Mouse (Mus musculus): ENCODE data around the gene C7. TPM values are rescaled to one million over a fixed set of nuclear protein-coding genes. Genes with fewer than 3 reads are reported as not detected.
A peak's percentile ranks its signal among the peaks of the same experiment; 100 is the strongest.

Gene C7
- polyA plus RNA-seq, 1 experiment from 2014 or later, result 0.06 TPM

DNA sequence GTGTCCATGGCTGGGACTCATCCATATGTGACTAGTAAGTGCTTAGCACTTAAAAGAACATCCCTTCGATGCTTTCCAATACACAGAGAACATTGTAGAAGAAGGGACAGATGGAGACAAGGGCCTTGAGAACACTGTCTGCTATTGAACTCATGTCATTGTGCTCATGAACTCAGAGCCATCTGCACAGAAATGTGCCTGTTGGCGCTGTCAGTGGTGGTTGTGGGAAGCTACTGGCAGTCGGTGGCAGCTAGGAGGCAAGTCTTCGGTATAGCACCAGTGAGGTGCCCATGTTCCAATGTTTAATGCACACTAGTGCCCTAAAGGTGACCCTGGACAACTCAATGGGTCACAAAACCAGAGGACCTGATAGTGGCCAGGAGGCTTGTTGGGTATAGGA, 38.8 kb upstream of the C7 start:
- TF ChIP-seq CTCF (IDR thresholded peaks at IDR 0.05; ENCODE audit: low read depth) (no peak), EP300 (optimal IDR thresholded peaks at IDR 0.05) (no peak)

DNA sequence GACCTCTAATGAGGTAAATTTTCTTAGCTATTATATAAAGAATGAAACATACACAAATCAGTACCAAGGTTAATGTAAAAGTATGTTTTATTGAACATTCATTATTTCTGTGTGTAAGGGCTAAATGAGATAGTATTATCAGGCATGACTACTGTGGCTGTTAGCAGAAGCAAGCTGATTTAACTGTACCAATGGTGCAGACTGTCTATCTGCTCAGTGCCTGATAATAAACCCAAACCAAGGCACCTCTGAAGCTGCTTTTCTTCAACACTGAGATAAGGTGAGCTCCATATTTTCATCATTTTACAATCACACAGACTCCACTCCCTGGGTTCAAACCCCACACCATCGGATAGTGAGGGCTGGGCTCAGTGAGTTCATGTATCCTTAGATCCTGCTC, 33.8 kb upstream of the C7 start:
- TF ChIP-seq CTCF (IDR thresholded peaks at IDR 0.05; ENCODE audit: low read depth), result no peak
- TF ChIP-seq EP300 (optimal IDR thresholded peaks at IDR 0.05), result no peak

More for the DNA sequence above, 38.8 kb upstream of the C7 start:
- WGBS, result 93% methylated on average over 4 of the region's 4 CpGs
- H3K27me3 ChIP-seq (ENCODE audit: control insufficient read depth, insufficient read depth, low read length), result no peaks in the 10 kb centered on the region
- H3K4me1 ChIP-seq (replicated peaks; ENCODE audit: control insufficient read depth, insufficient read depth), result no peaks in the 10 kb centered on the region
- no peak overlapping the region for H3K27ac ChIP-seq (replicated peaks)
- DNase-seq (ENCODE audit: low spot score), result no peak
- no peak overlapping the region for H3K9ac ChIP-seq (ENCODE audit: low read length)
- H3K36me3 ChIP-seq (ENCODE audit: control insufficient read depth, insufficient read depth, low read length), result peaks cover 4% of the 10 kb centered on the region; the same call in 1 of the 2 replicates
- H3K9me3 ChIP-seq (ENCODE audit: control insufficient read depth, low read length), result no peaks in the 10 kb centered on the region
- H3K4me2 ChIP-seq (replicated peaks; ENCODE audit: low read depth), result no peak overlapping the region
- ATAC-seq (ENCODE audit: low FRiP score, low TSS enrichment), result no peak
- H3K4me3 ChIP-seq (ENCODE audit: low read depth, low read length), result no peak overlapping the region

DNA sequence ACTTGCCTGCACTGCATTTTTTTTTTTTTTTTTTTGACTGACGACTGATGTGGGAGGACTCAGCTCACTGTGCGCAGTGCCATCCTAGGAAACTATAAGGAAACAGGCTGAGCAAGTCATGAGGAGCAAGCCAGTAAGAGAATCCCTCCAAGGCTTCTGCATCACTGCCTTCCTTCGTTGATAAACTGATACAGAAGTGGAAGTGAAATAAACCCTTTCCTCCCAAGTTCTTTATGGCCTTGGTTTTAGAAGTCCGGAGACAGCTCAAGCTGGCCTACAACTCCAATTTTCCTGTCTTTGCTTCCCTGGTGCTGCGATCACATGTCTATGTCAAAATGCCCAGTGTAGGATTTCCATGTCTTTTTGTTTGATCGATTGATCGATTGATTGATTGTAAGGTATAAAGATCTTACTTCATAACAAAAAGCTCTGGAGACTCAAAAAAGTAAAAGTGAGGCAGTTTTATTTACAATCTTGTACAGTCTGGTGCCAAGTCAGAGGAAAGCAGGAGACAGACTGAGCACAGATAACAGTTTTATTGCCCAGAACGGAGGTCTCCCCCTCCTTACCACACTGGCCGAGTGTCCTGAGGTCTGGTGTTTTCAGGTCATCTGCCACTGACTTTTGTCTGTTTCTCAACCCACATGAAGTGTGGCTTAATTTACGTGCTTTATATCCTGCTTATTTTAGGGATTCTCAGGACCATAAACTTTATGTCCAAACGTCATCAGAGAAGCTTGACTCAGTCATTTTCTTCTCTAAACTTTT, 32.2 kb upstream of the C7 start:
- DNase-seq (ENCODE audit: low spot score) (no peak), ATAC-seq (ENCODE audit: low FRiP score, low TSS enrichment) (no peak)
- Histone ChIP-seq H3K27me3 (ENCODE audit: control insufficient read depth, insufficient read depth, low read length) (no peaks in the 10 kb centered on the region), H3K9me3 (ENCODE audit: control insufficient read depth, low read length) (no peaks in the 10 kb centered on the region), H3K27ac (replicated peaks) (no peak overlapping the region), H3K4me3 (ENCODE audit: low read depth, low read length) (no peak overlapping the region), H3K4me1 (replicated peaks; ENCODE audit: control insufficient read depth, insufficient read depth) (no peaks in the 10 kb centered on the region), H3K9ac (ENCODE audit: low read length) (no peak overlapping the region), H3K36me3 (ENCODE audit: control insufficient read depth, insufficient read depth, low read length) (peaks cover 4% of the 10 kb centered on the region; the same call in 1 of the 2 replicates), H3K4me2 (replicated peaks; ENCODE audit: low read depth) (no peak overlapping the region)
- TF ChIP-seq CTCF (IDR thresholded peaks at IDR 0.05; ENCODE audit: low read depth) (no peak), EP300 (optimal IDR thresholded peaks at IDR 0.05) (no peak)
- WGBS, result 76% methylated on average over 11 of the region's 11 CpGs

More for the DNA sequence above, 33.8 kb upstream of the C7 start:
- H3K9me3 ChIP-seq (ENCODE audit: control insufficient read depth, low read length), result no peaks in the 10 kb centered on the region
- no peaks in the 10 kb centered on the region for H3K4me1 ChIP-seq (replicated peaks; ENCODE audit: control insufficient read depth, insufficient read depth)
- H3K27ac ChIP-seq (replicated peaks), result no peak overlapping the region
- H3K27me3 ChIP-seq (ENCODE audit: control insufficient read depth, insufficient read depth, low read length), result no peaks in the 10 kb centered on the region
- no peak overlapping the region for H3K4me3 ChIP-seq (ENCODE audit: low read depth, low read length)
- ATAC-seq (ENCODE audit: low FRiP score, low TSS enrichment) (no peak), DNase-seq (ENCODE audit: low spot score) (no peak)
- H3K36me3 ChIP-seq (ENCODE audit: control insufficient read depth, insufficient read depth, low read length), result peaks cover 4% of the 10 kb centered on the region; the same call in 1 of the 2 replicates
- 100% methylated on average over 1 of the region's 1 CpGs for WGBS
- H3K4me2 ChIP-seq (replicated peaks; ENCODE audit: low read depth), result no peak overlapping the region
- no peak overlapping the region for H3K9ac ChIP-seq (ENCODE audit: low read length)

DNA sequence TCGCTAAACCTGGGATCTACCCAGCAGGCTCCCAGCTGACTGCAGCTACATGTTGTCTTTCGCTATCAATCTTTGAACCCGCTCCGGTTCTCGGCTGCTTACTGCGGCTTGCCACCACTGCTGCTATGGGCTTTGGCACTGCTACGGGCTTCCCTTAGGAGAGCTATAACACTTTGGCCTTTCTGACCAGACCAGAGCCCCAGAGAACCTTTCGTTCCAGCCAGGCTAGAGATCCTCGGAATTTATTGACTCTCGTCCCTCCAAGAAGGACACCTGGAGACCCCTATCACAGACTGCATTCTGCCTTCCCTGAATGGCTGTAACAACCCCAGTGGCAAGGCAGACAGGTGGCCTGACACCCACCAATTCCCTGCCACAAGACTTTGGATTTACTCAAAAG, 26.6 kb upstream of the C7 start:
- H3K4me3 ChIP-seq (ENCODE audit: low read depth, low read length), result no peak overlapping the region
- no peaks in the 10 kb centered on the region for H3K4me1 ChIP-seq (replicated peaks; ENCODE audit: control insufficient read depth, insufficient read depth)

DNA sequence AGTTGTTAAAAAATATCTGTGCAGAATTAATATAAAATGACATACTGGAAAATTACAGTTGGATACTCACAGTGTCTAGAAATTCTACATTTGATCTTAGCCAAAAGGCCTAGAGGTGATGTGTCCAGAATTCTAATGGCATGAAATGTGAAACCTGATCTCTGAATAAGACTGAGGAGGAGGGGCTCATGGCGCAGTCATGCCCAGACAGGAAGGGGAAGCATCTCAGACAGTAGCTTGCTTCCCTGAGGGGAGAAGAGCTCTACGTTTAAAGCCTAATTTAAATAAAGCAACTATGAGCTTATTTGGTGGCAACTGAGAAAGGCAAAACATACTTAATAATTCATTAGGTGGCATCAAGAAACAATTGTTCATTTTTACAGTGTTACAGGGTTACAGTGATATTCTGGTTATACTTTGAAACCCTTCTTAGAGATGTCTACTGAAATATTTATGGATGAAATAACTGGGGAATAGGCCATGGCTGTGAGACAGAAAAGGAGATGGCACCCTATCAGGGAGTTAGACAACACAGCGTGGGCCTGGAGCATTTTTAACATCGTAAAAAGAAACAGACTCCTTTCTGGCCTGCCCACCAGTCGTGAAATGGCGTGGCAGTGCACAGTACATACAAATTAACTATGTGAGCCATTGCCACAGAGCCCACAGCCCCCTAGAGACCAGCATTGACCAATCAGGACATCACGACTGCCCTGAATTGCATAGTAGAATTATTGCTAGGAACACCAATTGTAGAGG, 25.5 kb upstream of the C7 start:
- WGBS, result 72% methylated on average over 7 of the region's 7 CpGs

More for the DNA sequence above, 26.6 kb upstream of the C7 start:
- WGBS, result 88% methylated on average over 10 of the region's 10 CpGs
- no peak overlapping the region for H3K4me2 ChIP-seq (replicated peaks; ENCODE audit: low read depth)
- H3K9ac ChIP-seq (ENCODE audit: low read length), result no peak overlapping the region
- H3K27me3 ChIP-seq (ENCODE audit: control insufficient read depth, insufficient read depth, low read length), result no peaks in the 10 kb centered on the region
- DNase-seq (ENCODE audit: low spot score) (no peak), ATAC-seq (ENCODE audit: low FRiP score, low TSS enrichment) (no peak)
- TF ChIP-seq EP300 (optimal IDR thresholded peaks at IDR 0.05), result no peak
- TF ChIP-seq CTCF (IDR thresholded peaks at IDR 0.05; ENCODE audit: low read depth), result no peak
- H3K9me3 ChIP-seq (ENCODE audit: control insufficient read depth, low read length), result no peaks in the 10 kb centered on the region
- H3K27ac ChIP-seq (replicated peaks), result no peak overlapping the region
- no peaks in the 10 kb centered on the region for H3K36me3 ChIP-seq (ENCODE audit: control insufficient read depth, insufficient read depth, low read length)

GRCm38 (mm10) chr15:5086162-5086561, 22.6 kb upstream of the C7 start:
- TF ChIP-seq CTCF (IDR thresholded peaks at IDR 0.05; ENCODE audit: low read depth), result peak; percentile 74
- no peak for TF ChIP-seq EP300 (optimal IDR thresholded peaks at IDR 0.05)
- no peak for DNase-seq (ENCODE audit: low spot score)

More for the DNA sequence above, 25.5 kb upstream of the C7 start:
- H3K36me3 ChIP-seq (ENCODE audit: control insufficient read depth, insufficient read depth, low read length), result no peaks in the 10 kb centered on the region
- H3K9me3 ChIP-seq (ENCODE audit: control insufficient read depth, low read length), result no peaks in the 10 kb centered on the region
- H3K27ac ChIP-seq (replicated peaks), result no peak overlapping the region
- no peak overlapping the region for H3K4me3 ChIP-seq (ENCODE audit: low read depth, low read length)
- no peak overlapping the region for H3K9ac ChIP-seq (ENCODE audit: low read length)
- ATAC-seq (ENCODE audit: low FRiP score, low TSS enrichment), result no peak
- TF ChIP-seq EP300 (optimal IDR thresholded peaks at IDR 0.05), result no peak
- TF ChIP-seq CTCF (IDR thresholded peaks at IDR 0.05; ENCODE audit: low read depth), result no peak
- no peaks in the 10 kb centered on the region for H3K4me1 ChIP-seq (replicated peaks; ENCODE audit: control insufficient read depth, insufficient read depth)
- H3K27me3 ChIP-seq (ENCODE audit: control insufficient read depth, insufficient read depth, low read length), result no peaks in the 10 kb centered on the region
- no peak for DNase-seq (ENCODE audit: low spot score)
- H3K4me2 ChIP-seq (replicated peaks; ENCODE audit: low read depth), result no peak overlapping the region

More at GRCm38 (mm10) chr15:5086162-5086561, 22.6 kb upstream of the C7 start:
- Histone ChIP-seq H3K4me2 (replicated peaks; ENCODE audit: low read depth) (no peak overlapping the region), H3K9me3 (ENCODE audit: control insufficient read depth, low read length) (no peaks in the 10 kb centered on the region), H3K4me3 (ENCODE audit: low read depth, low read length) (no peak overlapping the region), H3K27me3 (ENCODE audit: control insufficient read depth, insufficient read depth, low read length) (no peaks in the 10 kb centered on the region), H3K36me3 (ENCODE audit: control insufficient read depth, insufficient read depth, low read length) (no peaks in the 10 kb centered on the region), H3K27ac (replicated peaks) (no peak overlapping the region), H3K9ac (ENCODE audit: low read length) (no peak overlapping the region), H3K4me1 (replicated peaks; ENCODE audit: control insufficient read depth, insufficient read depth) (no peaks in the 10 kb centered on the region)
- WGBS, result 10% methylated on average over 2 of the region's 2 CpGs
- no peak for ATAC-seq (ENCODE audit: low FRiP score, low TSS enrichment)

Measured in stomach, postnatal 0 days (tissue).